Mouse (Mus musculus) embryonic facial prominence, embryonic 10.5 days (tissue): ENCODE results near the gene Ccdc88b. TPM values are rescaled to one million over a fixed set of nuclear protein-coding genes. Genes with fewer than 3 reads are reported as not detected.

Source experiments
- DNase-seq: peaks from one replicate; pipeline ENCODE4 v3.0.0-alpha.2; 2017; ENCODE audit warnings: low spot score
- H3K27ac ChIP-seq: fragments of 300-500 bp; sonication (generic); replicated peaks from 2 replicates; pipeline ENCODE4 v1.5.1; 2016; ENCODE audit warnings: mild to moderate bottlenecking
- H3K27me3 ChIP-seq: fragments of 300-500 bp; sonication (generic); replicated peaks from 2 replicates; pipeline ENCODE4 v1.6.1; 2016; ENCODE audit warnings: low read depth, mild to moderate bottlenecking; ENCODE audit not compliant: poor library complexity, severe bottlenecking
- H3K36me3 ChIP-seq: fragments of 300-500 bp; sonication (generic); replicated peaks from 2 replicates; pipeline ENCODE4 v1.6.1; 2016; ENCODE audit warnings: mild to moderate bottlenecking, moderate library complexity
- H3K4me1 ChIP-seq: fragments of 300-500 bp; sonication (generic); 2 replicates; pipeline ENCODE4 v1.6.1; 2016
- H3K4me3 ChIP-seq: fragments of 300-500 bp; sonication (generic); 2 replicates; pipeline ENCODE4 v1.5.1; 2016; ENCODE audit warnings: mild to moderate bottlenecking, moderate library complexity
- H3K9me3 ChIP-seq: fragments of 300-500 bp; sonication (generic); 2 replicates; pipeline ENCODE4 v1.6.1; 2016; ENCODE audit warnings: mild to moderate bottlenecking
- WGBS: fragments of 180-500 bp; shearing (Covaris S2); methylation state at CpG from one replicate; pipeline ENCODE4 v1.1.7; 2016; 5-methylcytosine and 5-hydroxymethylcytosine counted together
- polyA plus RNA-seq: library from polyadenylated mRNA; unstranded; fragments of >200 nt; fragmentation: Nextera tagmentation; extraction: Ambion mirVana; gene quantifications from 2 replicates; pipeline ENCODE4 v1.2.1, GENCODE M21; 2016

The Ccdc88b gene
- polyA plus RNA-seq, 1 experiment from 2014 or later = 0.62 TPM

- Histone ChIP-seq H3K27ac (peak overlapping the region; percentile 70), H3K4me1 (peaks cover 37% of the 10 kb centered on the region), H3K27me3 (peaks cover 59% of the 10 kb centered on the region), H3K36me3 (no peaks in the 10 kb centered on the region), H3K9me3 (no peaks in the 10 kb centered on the region), H3K4me3 (peak overlapping the region; percentile 52)
- 6% methylated on average over 38 of the region's 38 CpGs for WGBS
- DNase-seq = peak; percentile 89
Observed at GRCm38 (mm10) chr19:6855225-6856031, 2.6 kb downstream of the Ccdc88b start.

DNA sequence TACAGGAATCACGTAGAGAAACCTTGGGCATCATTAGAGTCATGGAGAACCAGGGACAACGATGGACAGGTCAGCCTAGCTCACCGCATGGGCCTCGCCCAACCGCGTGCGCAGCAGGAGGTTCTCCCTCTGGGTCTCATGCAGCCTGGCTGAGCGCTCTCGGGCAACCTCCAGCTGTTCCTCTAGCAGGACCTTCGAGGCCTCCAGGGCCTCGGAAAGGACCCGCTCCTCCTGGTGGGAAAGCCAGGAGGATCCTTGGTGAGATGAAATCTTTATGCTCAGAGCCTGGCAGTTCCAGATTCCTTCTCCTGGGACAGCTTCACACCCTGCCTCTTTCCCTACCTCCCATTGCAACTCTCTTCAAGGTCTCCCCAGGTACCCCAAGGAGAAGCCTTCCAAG is 3.4 kb downstream of the Ccdc88b start:
- 87% methylated on average over 12 of the region's 12 CpGs for WGBS
- H3K27ac ChIP-seq = no peak overlapping the region
- H3K9me3 ChIP-seq = no peaks in the 10 kb centered on the region
- no peaks in the 10 kb centered on the region for H3K36me3 ChIP-seq
- peaks cover 67% of the 10 kb centered on the region for H3K27me3 ChIP-seq
- peak overlapping the region; percentile 52 for H3K4me3 ChIP-seq
- peaks cover 37% of the 10 kb centered on the region for H3K4me1 ChIP-seq
- no peak for DNase-seq

GRCm38 (mm10) chr19:6853903-6854302 is 4.1 kb downstream of the Ccdc88b start:
- H3K4me3 ChIP-seq = no peak overlapping the region
- WGBS = 73% methylated on average over 8 of the region's 8 CpGs
- H3K36me3 ChIP-seq = no peaks in the 10 kb centered on the region
- H3K27me3 ChIP-seq = peaks cover 74% of the 10 kb centered on the region
- H3K9me3 ChIP-seq = no peaks in the 10 kb centered on the region
- no peak overlapping the region for H3K27ac ChIP-seq
- DNase-seq = no peak
- peaks cover 41% of the 10 kb centered on the region for H3K4me1 ChIP-seq

DNA sequence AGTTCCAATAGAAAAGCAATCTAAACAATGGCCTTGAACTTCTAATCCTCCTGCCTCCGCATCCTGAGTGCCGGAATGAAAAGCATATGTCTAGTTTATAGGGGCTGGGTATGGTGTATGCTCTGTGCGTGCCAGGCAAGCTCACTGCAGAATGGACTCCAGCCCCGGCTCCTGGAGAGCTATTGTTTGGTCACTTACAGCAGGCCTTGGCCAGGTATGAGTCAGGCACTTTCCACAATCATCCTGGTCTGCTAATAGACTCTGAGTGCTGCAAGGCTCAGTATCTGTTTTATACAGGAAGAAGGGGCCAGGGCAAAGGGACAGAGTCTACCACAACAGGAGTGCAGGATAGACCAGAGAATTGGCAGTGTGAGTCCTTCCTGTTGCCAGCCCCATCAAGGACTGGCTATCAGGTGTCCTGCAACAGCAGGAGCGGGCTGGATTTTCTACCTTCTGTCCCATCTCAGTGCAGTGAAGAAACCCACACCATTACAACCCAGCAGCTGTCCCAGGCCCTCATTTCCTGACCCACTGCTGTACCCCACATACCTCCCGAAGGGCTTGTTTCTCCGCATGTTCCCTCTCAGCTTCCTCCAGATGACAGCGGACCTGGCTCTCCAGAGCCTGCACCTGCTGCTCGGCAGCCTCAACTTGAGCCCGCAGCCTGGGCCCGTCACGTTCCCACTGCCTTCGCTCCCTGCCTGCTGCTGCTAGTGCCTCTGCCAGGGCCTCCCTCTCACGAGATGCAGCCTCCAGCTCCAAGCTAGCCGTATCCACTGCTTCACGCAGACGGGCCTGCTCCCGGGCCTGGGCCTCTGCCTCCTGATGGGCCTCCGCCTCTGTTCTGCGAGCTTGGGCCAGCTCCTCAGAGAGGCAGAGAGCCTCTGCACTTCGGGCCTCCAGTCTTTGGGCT is 5.4 kb downstream of the Ccdc88b start:
- Histone ChIP-seq H3K36me3 (no peaks in the 10 kb centered on the region), H3K27me3 (peaks cover 87% of the 10 kb centered on the region), H3K4me3 (no peak overlapping the region), H3K27ac (0 out of 2 replicates have a peak overlapping the region, but pooled peaks have one; percentile 4), H3K4me1 (peaks cover 50% of the 10 kb centered on the region), H3K9me3 (no peaks in the 10 kb centered on the region)
- DNase-seq = no peak
- 78% methylated on average over 21 of the region's 21 CpGs for WGBS

GRCm38 (mm10) chr19:6851497-6851896 is 6.5 kb downstream of the Ccdc88b start:
- DNase-seq = no peak
- Histone ChIP-seq H3K4me3 (no peak overlapping the region), H3K36me3 (no peaks in the 10 kb centered on the region), H3K4me1 (peaks cover 51% of the 10 kb centered on the region), H3K9me3 (no peaks in the 10 kb centered on the region), H3K27ac (no peak overlapping the region), H3K27me3 (peaks cover 94% of the 10 kb centered on the region)
- WGBS = 87% methylated on average over 3 of the region's 3 CpGs

DNA sequence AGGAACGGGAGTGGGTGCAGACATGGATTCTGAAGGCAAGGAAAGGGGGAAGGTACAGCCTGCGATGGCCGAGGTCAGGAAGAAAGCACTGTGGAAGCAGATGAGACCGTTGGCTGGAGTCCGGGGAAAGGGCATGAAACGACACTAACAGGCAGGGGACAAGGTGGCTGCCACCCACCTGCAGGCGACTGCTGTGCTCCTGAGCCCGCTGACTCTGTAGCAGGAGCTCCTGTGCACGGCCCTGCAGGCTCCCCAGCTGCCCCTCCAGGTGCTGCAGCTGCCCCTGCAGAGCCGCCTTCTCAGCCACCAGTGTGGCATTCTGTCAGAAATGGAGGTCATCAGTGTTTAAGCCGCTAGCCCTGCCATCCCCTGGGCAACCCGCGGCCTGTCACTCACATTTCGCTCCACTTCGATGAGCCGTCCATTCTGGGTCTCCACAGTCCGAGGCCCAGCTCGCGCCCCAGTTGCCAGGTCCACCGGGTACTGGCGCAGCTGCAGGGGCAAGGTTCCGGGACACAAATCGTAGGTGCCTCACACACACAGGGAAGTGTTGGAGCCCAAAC is 8.4 kb downstream of the Ccdc88b start:
- DNase-seq = no peak
- Histone ChIP-seq H3K27ac (no peak overlapping the region), H3K4me3 (no peak overlapping the region), H3K27me3 (peaks cover 94% of the 10 kb centered on the region), H3K4me1 (peaks cover 37% of the 10 kb centered on the region), H3K9me3 (no peaks in the 10 kb centered on the region), H3K36me3 (no peaks in the 10 kb centered on the region)
- 70% methylated on average over 23 of the region's 23 CpGs for WGBS

DNA sequence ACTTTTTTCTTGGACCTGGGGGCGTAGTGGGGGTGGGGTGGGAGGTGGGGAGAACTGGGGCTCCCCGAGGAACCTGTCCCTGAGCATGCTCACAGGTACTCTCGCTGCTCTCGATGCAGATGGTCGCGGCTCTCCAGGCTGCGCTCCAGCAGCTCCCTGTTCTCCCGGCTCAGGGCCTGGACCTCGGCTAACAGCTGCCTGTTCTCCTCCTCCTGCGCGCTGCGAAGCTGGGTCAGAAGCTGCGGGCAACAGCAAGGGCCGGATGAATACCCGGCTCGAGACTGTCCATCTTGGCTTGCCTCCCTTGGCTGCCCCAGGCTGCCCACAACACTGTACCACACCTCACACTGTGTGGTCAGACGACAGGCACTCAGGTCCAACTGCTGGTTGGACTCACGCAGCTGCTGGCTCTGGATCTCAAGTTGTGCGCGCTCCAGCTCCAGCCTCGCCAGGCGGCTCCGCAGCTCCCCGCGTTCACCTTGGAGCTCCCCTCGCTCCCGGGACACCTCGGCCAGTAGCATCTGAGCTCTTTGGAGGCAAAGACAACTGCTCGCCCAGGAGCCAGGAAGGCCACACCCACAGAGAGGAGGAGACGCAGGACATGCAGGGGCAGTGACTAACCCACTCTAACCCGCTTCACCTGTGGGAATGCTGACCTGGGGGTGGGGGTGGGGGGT is 10.0 kb downstream of the Ccdc88b start:
- WGBS = 5% methylated on average over 31 of the region's 31 CpGs
- peaks cover 94% of the 10 kb centered on the region for H3K27me3 ChIP-seq
- H3K4me3 ChIP-seq = peak overlapping the region; percentile 50
- H3K4me1 ChIP-seq = peaks cover 39% of the 10 kb centered on the region
- DNase-seq = peak; percentile 44
- no peaks in the 10 kb centered on the region for H3K36me3 ChIP-seq
- no peak overlapping the region for H3K27ac ChIP-seq
- H3K9me3 ChIP-seq = no peaks in the 10 kb centered on the region

DNA sequence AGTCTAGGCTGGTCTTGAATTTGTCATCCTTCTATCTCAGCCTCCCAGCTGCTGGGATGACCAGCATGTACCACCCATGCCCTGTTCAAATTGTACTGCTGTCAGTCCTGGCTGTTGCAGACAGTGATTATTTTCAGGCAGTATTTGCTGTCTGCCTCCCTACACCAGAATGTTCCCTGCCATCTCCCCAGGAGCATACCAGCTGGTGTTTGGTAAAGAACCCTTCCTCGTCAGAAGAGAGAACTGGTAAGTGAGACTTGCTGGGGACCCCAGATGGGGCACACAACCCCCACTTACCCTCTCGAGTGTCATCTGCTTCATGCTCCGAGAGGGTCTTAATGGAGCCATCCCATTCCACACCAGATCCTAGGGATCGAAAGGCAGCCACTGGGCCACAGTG is 12.0 kb downstream of the Ccdc88b start:
- no peak for DNase-seq
- WGBS = 82% methylated on average over 4 of the region's 4 CpGs
- peaks cover 100% of the 10 kb centered on the region for H3K27me3 ChIP-seq

GRCm38 (mm10) chr19:6842353-6842752 is 15.7 kb downstream of the Ccdc88b start:
- Histone ChIP-seq H3K4me3 (no peak overlapping the region), H3K4me1 (peaks cover 35% of the 10 kb centered on the region), H3K9me3 (no peaks in the 10 kb centered on the region), H3K27me3 (peaks cover 100% of the 10 kb centered on the region), H3K27ac (no peak overlapping the region), H3K36me3 (no peaks in the 10 kb centered on the region)
- WGBS = 65% methylated on average over 1 of the region's 1 CpGs
- no peak for DNase-seq

More for the DNA sequence above, 12.0 kb downstream of the Ccdc88b start:
- Histone ChIP-seq H3K27ac (no peak overlapping the region), H3K9me3 (no peaks in the 10 kb centered on the region), H3K4me3 (no peak overlapping the region), H3K36me3 (no peaks in the 10 kb centered on the region), H3K4me1 (peaks cover 35% of the 10 kb centered on the region)

DNA sequence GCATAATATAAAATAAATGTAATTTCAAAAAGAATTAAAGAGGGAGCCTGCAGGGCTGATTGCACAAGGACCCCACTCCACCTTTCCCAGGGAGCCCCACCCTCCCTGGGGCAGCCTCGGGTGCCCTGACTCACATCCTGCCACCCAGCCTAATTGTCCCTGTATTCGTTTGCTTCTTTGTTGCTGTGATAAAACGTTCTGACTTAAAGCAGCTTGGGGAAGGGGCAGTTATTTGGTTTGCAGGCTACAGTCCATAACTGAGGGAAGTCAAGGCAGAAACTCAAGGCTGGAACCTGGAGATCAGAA is 16.8 kb downstream of the Ccdc88b start:
- Histone ChIP-seq H3K4me1 (peaks cover 31% of the 10 kb centered on the region), H3K9me3 (no peaks in the 10 kb centered on the region), H3K27ac (no peak overlapping the region), H3K27me3 (peaks cover 100% of the 10 kb centered on the region), H3K4me3 (no peak overlapping the region), H3K36me3 (no peaks in the 10 kb centered on the region)
- no peak for DNase-seq
- WGBS = 20% methylated on average over 3 of the region's 3 CpGs

DNA sequence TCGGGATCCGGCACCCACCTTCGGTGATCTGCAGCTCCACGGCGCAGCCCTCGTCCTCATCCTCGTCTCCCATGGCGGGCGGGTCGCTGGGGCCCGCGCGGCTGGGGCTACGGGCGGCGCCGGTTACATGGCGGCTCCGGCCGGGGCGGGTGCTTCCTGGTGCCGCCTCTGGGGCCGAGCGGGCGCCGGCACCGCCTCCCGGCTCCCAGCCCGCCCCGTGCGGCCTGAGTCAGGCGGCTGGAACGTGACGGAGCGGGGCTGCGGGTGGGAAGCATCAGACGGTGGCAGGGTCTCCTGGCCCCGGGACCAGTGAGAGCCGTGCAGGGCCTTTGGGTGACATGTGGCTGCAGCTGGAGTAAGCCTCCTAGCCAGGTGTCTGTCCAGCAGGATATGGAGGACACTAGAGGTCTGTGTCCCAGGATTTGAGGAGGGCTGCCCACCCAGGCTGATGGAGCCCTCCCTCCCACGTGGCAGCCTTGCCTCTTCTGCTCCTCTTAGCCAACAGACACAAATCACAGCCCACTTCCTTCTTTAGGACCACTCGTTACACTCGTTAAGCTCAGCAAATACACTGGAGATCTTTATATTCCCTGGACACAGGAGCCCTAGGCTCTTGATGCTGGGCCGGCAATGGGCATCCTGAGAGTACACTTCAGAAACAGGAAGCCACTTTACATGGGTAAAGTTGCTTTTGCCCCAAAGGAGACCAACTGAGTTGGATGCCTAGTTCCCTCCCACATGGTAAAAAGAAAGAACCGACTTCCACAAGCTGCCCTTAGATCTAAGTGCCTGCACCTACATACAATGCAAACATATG is 17.3 kb downstream of the Ccdc88b start, which contains the start of gene Rps6ka4:
TSS of gene Rps6ka4 (minus strand) at position 162 of the 817 bp plus-strand sequence.
- Histone ChIP-seq H3K4me1 (peaks cover 31% of the 10 kb centered on the region), H3K36me3 (no peaks in the 10 kb centered on the region), H3K27me3 (peaks cover 100% of the 10 kb centered on the region), H3K9me3 (no peaks in the 10 kb centered on the region), H3K27ac (peak within 1 kb of the TSS; percentile 76), H3K4me3 (peak within 1 kb of the TSS; percentile 77)
- peak; percentile 72 for DNase-seq
- 2% methylated on average over 44 of the region's 44 CpGs for WGBS
